10 mouse cellular contexts compared by ENCODE assay signal in the genomic region with DNA sequence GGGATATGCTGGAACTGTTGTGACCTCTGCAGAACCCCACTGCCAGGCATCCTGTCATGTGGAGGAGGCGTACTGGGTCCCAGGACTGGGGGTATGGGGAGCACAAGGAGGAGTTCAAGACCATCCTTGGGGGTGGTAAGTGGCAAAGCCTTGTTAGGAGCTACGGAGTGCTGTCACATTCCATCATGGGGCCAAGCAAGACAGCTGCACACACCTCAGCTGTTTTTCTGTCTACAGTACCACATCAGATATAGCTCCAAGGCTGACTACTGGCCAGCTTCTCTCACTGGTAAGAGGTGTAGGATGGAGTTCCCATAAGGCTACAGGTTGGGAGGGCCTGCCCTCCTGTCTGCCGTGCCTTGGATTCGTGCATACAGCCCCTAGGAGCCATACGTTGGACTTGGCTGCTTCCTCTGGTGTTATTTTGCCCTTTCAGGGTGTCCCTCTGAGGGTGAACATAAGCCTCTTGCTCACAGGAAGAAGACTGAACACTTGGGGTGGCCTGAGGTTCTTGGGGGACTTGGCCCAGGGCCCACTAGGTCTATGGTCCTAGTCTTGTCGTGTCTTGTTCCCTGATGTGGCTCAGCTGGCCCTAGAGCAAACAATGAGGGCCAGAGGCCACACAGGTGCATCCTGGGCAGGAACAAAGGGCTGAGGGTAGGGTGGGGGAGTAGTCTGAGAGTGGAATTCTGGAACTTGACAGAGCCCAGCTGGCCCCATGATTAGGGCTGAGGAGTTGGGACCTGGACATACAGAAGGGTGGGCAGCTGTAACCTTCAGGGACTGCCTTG. TPM values are rescaled to one million over a fixed set of nuclear protein-coding genes. Genes with fewer than 3 reads are reported as not detected.
A peak's percentile ranks its signal among the peaks of the same experiment; 100 is the strongest.
DNase-seq lines count a peak whose midpoint lies in the region; ATAC-seq and TF ChIP-seq lines count a peak whose summit lies in the region.
"Had no signal": no experiment of that assay in that cellular context is flagged by ENCODE, and none has a peak within 500 bp of the region (broad histone marks: within the 10 kb centered on the region; RNA-seq: fewer than 3 reads in every experiment).

No protein-coding gene starts in this region.

- H3K4me3 ChIP-seq in lung, embryonic 15.5 days, result no peak overlapping the region
- H3K4me3 ChIP-seq in limb, embryonic 14.5 days (replicated peaks; ENCODE audit: low read length), result no peak overlapping the region
- H3K4me3 ChIP-seq: embryonic facial prominence, embryonic 12.5 days had no signal

- intact Hi-C loops in heart, postnatal 36 days (cut with DNase I), result no loop called here

- TF ChIP-seq POLR2A in limb, embryonic 14.5 days (IDR thresholded peaks at IDR 0.05; ENCODE audit: borderline replicate concordance, extremely low read depth, insufficient read depth, insufficient read length), result no peak

- H3K9ac ChIP-seq in lung, embryonic 15.5 days, result no peak overlapping the region
- no peak overlapping the region for H3K9ac ChIP-seq in limb, embryonic 14.5 days (ENCODE audit: low read depth, low read length, severe bottlenecking)
- H3K9ac ChIP-seq: embryonic facial prominence, embryonic 12.5 days; liver, embryonic 14.5 days had no signal

- peaks cover 24% of the 10 kb centered on the region for H3K27me3 ChIP-seq in lung, embryonic 15.5 days
- peaks cover 26% of the 10 kb centered on the region for H3K27me3 ChIP-seq in limb, embryonic 14.5 days (ENCODE audit: control insufficient read depth, insufficient read depth, low read length)

- 44% methylated on average over 6 of the region's 6 CpGs for WGBS in lung, embryonic 15.5 days
- WGBS in limb, embryonic 14.5 days, result 78% methylated on average over 6 of the region's 6 CpGs

- H3K36me3 ChIP-seq in lung, embryonic 15.5 days, result peaks cover 27% of the 10 kb centered on the region
- H3K36me3 ChIP-seq in limb, embryonic 14.5 days (ENCODE audit: control insufficient read depth, insufficient read depth, low read length), result peaks cover 31% of the 10 kb centered on the region

- peak; percentile 46 for ATAC-seq in lung, embryonic 15.5 days (ENCODE audit: borderline replicate concordance, extremely low read depth, low FRiP score, low TSS enrichment)
- ATAC-seq in limb, embryonic 14.5 days (ENCODE audit: low FRiP score, low read depth), result peak; percentile 16; the same call in 1 of the 2 replicates

- H3K27ac ChIP-seq in lung, embryonic 15.5 days, result 0 out of 2 replicates have a peak overlapping the region, but pooled peaks have one; percentile 3
- H3K27ac ChIP-seq in limb, embryonic 14.5 days (replicated peaks; ENCODE audit: low read depth, low read length), result no peak overlapping the region; the same call in 1 of the 2 replicates
- H3K27ac ChIP-seq: embryonic facial prominence, embryonic 12.5 days; liver, embryonic 14.5 days had no signal

- no peaks in the 10 kb centered on the region for H3K9me3 ChIP-seq in lung, embryonic 15.5 days
- no peaks in the 10 kb centered on the region for H3K9me3 ChIP-seq in limb, embryonic 14.5 days (ENCODE audit: control insufficient read depth, low read length)
- H3K9me3 ChIP-seq: embryonic facial prominence, embryonic 12.5 days had no signal

- no peak for DNase-seq in lung, adult 18-20 months
- DNase-seq in heart, adult 18-20 months, result peak; percentile 59 to 85
- DNase-seq in heart, postnatal 36 days, result peak; percentile 55 to 57
- peak; percentile 17 for DNase-seq in limb, embryonic 14.5 days (ENCODE audit: low spot score)
- DNase-seq in ovary, postnatal 36 days (ENCODE audit: low spot score), result no peak
- no peak for DNase-seq in cerebellum, adult 9-11 months
- no peak for DNase-seq in cerebellum, adult 9-10 months

- H3K4me2 ChIP-seq in lung, embryonic 15.5 days, result no peak overlapping the region
- no peak overlapping the region for H3K4me2 ChIP-seq in limb, embryonic 14.5 days (replicated peaks; ENCODE audit: low read depth, low read length, severe bottlenecking)
- H3K4me2 ChIP-seq: embryonic facial prominence, embryonic 12.5 days had no signal

- peaks cover 38% of the 10 kb centered on the region for H3K4me1 ChIP-seq in lung, embryonic 15.5 days
- peaks cover 9% of the 10 kb centered on the region for H3K4me1 ChIP-seq in limb, embryonic 14.5 days (ENCODE audit: control insufficient read depth, insufficient read depth, low read length)

RNA-seq across cellular contexts. Expression of a gene that starts 2.3 kb away (rescaled TPM):
- 7.1 and 7.5 TPM in 2 replicates for polyA plus RNA-seq in lung, embryonic 15.5 days (2015; fragmentation: Nextera tagmentation; extraction: Ambion mirVana)
- total RNA-seq in heart, adult 18-20 months (2021), result 1 to 10 TPM; 4.3 to 6.9 TPM
- 10 to 100 TPM in 1 of 2 experiments, 1 to 10 TPM in 1; 9.2 to 16.7 TPM for total RNA-seq in heart, postnatal 36 days (2021)
- 4.7 and 6.4 TPM in 2 replicates for polyA plus RNA-seq in limb, embryonic 14.5 days (2012; rRNA removed)
- polyA plus RNA-seq in limb, embryonic 14.5 days (2014; fragmentation: Nextera tagmentation; extraction: Ambion mirVana), result 3.3 and 4.2 TPM in 2 replicates

Comparison
In these comparisons a context has a peak if more than half of its experiments do, and no peak if none do; other contexts are left out.
1. DNase-seq: peak in heart, adult 18-20 months (2 of 2), heart, postnatal 36 days (2 of 2) and limb, embryonic 14.5 days (single experiment); none in lung, adult 18-20 months (0 of 2), ovary, postnatal 36 days (single experiment), cerebellum, adult 9-11 months (single experiment) and cerebellum, adult 9-10 months (single experiment).